Mouse (Mus musculus): ENCODE measurements around the gene Gm27027.

Gm27027 gene

DNA sequence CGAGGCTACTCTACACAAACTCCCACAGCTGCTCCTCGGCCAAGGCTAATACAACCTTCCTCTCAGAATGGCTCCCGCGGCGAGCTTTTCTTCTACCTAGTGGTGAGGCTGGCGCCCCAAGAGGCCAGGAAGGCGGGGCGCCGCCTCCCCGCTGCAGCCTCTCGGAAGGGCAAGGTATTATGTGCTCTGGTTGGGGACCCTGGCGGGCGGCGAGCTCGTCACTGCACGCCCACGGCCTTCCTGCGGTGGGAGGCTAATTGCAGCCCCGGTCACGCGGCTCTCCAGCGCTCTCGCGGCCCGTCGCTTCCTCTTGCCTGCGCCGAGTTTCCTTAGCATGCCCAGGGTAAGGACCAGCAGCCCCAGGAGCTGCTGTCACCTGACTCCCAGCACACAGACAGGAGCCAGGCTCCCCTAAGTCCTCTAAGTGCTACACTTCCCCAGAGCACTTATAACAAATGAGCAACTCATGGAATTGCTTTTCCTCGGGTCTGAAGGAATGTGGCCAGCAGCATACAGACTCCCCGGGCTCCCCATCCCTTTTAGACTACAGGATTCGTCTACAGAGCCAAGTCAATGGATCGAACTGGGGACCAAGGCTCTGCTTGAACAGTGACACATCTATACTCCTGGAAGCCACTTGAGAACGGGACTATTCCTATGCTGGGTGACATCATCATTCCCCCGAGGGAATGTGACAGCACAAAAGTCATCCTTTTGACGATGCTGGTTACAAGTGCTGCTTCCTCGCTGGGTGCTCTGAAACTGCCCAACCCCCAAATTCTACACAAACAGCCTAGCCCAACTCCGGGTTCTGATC lies 19.5 kb downstream of the Gm27027 start:
- peak; percentile 76 for DNase-seq (ENCODE audit: inconsistent ontology term)

DNA sequence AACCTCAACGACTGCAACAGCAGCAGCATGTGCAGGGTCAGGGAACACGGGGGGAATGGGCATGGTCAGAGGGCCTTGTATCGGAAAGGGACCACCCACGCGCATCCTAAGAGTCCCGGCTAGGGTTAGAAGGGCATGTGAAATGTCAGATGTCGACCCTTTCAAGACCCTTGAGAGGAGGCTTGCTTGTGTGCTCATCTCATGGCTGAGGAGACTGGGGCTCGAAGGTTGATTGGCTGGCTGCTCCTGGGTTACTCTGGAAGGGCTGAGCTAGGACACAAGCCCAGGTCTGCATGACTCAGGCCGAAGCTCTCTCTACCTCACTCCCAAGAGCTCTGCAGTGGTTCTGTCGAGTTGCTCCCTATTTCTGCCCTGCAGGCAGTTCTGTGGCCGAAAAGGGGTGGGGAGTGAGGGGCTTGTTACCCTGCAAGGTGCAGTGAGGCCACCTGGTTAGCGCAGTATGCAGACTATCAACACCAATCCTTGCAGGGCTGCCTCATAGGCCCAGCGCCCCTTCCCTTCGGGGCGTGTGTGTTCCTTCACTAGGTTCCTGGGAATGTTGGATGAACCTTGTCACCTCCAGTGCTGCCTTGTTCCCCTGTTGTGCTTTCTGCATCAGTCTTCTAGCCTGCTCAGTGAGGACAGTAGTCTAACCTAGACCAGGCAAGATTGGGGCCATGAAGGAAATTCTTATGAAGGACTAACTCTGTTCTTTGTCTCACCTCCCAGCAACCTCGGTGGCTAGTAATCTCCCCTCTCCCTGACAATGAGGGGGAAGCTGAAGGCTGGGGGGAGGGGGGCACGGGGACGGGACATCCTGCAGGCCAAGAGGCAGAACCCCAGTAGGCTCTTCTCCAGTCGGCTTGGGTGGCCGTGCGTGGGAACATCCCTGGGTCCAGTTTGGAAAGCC lies 20.4 kb downstream of the Gm27027 start:
- DNase-seq (ENCODE audit: inconsistent ontology term), result no peak

DNA sequence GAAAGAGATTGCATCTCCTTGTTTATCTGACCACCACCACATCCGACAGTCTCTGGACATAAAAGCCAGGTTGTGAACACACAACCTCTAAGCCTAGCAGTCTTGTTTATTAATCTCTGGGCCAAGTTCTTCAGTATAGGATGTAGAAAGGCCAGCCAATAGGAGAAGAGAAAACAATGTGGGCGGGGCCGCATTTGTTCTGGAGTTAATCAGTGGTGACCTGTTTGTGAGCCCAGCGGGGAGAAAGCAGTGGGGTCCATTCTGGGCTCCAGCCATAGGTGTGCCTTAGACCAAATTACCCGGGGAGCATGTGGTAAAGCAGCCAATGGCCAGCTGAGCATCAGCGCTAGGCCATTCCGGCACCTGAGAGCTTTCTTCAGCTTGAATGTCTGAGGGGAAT lies 21.1 kb downstream of the Gm27027 start:
- DNase-seq (ENCODE audit: inconsistent ontology term), result no peak

DNA sequence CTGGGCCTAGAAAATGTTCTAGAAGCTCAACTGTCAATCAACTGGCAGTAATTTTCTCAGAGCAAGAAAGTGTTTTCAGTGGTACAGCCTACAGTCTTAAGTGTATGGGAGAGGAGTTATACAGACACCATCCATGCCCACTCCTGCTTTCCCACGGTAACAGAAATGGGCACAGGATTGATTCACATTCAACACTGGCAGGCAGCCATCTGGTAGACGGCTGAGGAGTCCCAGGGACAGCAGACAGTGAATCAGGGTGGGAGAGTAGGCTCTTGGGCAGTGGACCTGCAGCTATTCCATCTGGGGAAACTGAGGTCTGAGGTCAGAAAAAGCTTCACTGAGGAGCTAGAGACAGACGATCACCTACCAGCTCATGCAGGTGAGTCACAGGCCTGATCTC lies 24.5 kb downstream of the Gm27027 start:
- no peak for DNase-seq (ENCODE audit: inconsistent ontology term)

DNA sequence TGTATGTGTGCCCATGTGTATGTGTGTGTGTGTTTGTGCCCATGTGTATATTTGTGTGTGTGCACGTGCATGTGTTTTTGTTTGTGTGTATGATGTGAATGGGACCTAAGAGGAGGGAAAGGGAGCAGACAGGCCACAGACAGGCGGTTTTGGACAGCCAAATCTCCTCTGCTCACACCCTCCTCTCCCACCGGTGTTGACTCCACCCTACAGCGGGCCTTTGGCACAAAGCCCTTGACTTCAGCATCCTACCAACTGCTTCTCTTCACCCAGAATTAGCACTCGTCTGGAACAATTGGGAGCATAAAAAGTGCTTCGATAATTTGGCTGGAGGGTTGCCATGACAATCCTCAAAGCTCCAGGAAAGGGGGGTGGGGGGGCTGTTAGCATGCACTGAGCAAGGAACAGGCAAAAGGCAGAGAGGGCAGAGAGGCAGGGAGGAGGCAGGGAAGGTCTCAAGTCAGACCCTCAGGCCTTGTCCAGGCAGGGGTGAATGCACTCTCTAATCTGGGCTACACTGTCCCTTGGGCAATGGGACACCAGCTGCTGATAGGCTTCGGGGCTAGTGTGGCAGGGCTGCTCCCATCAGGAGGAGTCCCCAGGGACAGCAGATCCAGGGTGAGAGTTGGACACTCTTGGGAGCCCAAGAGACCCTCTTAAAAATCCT lies 31.5 kb downstream of the Gm27027 start:
- no peak for DNase-seq (ENCODE audit: inconsistent ontology term)

DNA sequence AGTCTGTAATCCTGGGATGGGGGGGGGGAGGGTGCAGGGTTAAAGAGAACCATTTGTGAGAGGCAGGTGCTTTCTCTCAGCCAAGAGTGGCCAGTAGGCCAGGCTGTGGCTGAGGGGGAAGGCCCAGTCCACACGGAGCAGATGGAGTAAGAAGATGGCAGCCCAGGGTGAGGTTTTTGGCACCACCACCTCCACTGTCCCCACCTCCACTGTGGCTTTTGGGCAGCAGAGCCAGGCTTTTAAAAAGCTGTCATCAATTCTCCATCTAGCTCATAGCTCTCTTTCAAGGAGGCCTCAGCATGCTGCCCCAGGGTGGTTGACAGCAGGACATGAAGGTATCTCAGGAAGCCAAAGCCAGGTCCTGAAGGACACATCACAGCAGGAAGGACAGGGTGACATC lies 32.4 kb downstream of the Gm27027 start:
- DNase-seq (ENCODE audit: inconsistent ontology term), result no peak

DNA sequence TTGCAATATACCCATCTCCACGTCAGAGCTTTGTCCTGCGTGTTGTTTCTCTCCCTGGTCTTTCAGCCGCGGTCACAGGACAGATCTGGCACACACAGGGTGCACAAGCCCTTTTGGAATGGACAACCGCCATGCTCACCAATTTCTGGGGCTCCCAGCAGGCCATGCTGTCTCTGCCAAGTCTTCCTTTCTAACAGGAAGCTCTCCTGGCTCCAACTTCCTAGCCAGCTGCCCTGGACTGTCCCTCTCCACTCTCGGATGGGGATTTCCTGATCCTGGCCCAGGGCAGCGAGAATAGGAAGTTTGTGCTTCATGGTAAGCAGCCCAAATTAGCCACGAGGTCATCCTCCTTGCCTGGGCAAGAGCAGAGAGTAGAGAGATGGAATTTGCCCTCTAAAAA lies 34.4 kb downstream of the Gm27027 start:
- DNase-seq (ENCODE audit: inconsistent ontology term), result no peak

DNA sequence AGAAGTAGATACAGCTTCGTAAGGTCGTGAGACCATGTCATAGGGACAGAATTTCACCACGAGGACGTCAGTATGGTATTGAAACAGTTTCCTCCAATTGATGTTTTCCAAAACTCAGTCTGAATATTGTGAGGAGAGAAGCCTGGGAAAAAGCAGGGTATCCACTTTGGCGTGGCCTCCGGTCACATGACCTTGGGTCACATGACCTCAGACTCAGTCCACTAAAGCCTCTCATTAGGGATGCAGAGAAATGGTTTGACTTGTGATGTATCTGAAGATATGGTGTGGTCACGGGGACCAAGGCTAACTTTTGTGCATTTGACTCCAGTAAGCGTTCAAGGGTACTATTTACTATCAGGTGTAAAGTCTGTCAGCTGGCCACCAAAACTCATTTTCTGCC lies 36.8 kb downstream of the Gm27027 start:
- no peak for DNase-seq (ENCODE audit: inconsistent ontology term)

DNA sequence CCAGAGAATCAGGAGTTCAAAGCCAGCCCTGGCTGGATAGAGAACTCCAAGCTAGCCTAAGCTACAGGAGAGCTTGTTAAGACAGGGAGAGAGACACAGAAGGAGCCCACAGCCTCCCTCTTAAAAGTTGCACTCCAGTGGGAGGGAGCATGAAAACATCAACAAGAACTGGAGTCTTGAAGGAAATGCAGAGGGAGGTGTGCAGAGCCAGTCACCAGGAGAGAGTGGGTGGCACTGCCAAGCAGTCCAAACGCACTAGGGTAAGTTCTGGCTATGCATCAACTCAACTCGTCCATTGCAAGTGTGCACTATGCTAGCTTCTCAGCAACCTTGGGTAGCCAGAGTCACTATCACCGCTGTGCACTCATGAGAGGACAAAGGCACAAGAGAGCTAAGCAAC lies 37.9 kb downstream of the Gm27027 start:
- no peak for DNase-seq (ENCODE audit: inconsistent ontology term)

DNA sequence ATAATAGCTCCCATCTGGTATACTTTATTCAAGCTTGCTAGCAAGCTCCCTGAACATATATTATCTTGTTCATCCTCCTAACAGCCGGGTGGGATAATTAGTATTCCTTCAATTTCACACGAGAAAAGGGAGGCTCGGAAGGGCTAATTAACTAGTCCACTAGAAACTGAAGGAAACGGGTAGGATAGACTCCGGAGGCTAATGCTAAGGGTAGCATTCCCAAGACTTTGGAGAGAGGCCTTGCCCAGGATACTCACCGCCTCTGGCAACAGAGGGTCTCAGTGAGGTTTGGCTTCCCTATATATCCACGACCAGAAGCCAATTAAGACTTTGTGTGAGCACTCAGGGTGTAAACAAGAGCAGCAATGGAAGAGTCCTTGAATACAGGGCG lies 38.4 kb downstream of the Gm27027 start:
- DNase-seq (ENCODE audit: inconsistent ontology term), result no peak

DNA sequence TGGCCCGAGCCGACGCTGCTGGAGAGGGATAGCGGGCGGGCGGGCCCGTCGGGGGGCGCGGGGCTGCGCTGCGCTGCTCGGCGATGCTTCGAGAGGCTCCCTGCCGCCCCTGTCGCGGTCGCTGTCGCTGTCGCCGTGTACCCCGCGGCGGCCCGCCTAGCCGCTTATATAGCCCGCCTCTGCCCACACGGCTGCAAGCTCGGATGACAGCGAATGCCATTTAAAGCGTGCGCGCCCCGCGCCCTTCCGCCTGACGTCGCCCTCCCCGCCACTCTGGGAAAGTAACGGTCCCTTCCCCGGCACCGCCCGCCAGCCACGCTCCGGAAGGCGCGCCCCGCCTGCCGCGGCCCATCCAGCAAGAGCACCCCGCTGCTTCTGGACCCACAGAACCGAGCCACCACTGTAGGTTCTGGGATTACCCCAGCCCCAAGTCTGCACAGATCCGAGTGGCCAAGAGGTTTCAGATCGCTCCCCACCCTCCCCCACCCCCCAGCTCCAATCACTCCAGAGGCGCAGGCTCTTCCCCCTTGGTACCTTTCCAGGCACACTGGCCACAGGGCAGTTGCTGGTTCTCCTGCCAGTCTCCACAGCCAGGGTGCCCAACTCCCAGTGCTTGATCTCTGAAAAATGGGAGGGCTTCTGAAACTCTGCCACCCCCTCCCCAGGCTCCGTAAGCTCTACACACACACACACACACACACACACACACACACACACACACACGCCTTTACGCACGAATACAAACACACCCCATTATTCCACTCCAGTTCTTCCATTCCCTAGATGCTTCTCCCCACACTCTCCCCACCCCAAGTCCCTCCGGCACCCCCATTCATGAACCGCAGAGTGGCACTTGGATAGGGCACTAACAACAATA lies 39.0 kb downstream of the Gm27027 start, which contains the start of gene Gm13889:
Gene Gm13889, minus strand, starts transcription at position 294 of the 877 bp plus-strand sequence.
- DNase-seq (ENCODE audit: inconsistent ontology term), result peak; percentile 81

DNA sequence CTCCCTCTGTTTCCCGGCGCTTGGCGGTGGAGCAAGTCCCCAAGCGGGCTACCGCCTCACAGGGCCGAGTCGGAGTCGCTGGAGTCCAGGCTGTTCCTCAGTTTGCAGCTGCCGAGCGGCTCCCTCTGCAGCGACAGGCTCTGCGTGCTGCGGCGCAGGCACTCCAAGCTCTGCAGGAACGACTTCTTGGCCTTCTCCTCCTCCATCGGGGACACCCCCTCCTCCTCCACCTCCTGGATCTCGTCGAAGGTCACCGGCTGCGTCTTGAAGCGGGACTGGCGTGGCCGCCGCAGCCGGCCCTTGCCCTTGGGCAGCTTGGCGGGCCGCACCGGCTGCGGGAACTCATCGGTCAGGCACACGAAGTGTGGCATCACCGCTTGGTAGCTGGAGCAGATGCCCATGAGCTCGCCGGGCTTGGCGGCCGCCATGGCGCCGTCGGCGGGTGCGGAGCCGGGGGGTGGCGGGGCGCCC lies 39.8 kb downstream of the Gm27027 start:
- DNase-seq (ENCODE audit: inconsistent ontology term), result peak; percentile 65

DNA sequence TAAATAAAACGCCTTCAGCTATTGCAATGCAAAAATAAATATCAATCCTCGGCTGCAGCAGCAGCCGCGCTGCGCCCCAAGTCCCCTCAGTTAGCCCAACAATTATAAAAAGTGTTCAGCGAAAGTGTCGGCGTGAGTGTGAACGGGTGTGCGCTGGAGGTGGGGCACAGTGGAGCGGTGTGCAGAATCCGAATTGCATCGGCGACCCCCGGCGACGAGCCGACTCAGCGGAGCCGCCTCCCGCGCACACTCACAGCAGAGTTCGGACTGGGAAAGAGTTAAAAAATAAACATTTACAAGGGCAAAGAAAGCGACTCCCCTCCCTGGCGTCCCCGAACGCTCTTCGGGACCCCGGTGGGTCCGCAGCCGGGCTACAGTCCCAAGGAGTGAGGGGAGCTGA lies 40.3 kb downstream of the Gm27027 start:
- no peak for DNase-seq (ENCODE audit: inconsistent ontology term)

DNA sequence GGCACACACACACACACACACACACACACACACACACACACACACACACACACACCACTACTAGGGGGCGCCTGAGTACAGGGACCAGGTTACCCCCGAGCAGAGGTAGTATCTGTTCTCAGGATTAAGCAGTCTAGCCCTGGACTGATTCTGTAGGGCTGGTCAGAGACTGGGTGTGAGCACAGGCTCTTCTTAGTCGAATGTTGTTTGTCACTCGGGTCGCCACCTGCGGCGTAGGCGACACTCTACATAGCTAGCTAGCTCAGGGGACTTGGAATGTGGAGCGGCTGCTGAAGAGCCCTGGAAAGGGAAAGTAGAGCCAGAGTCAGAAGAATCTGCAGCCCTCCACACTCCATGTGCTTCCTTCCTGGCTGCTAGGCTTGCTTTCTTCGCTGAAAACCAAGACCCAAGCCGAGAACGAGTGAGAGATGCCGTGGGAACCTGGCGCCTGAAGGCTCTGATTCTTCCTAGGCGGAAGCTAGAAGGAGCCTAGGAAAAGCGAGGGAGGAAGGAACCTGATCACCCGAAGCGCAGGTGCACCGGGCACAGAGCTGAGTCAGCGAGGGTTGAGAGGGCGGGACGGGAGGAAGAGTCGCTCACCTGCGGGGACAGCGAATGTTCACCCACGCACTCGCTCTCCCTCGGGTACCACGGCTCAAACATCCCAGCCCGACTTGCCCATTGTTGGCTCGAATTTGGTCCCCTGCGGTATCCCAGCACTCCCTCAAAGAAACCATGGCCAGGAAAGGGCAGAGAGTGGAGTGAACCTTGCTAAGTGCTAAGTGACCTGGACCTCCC lies 41.2 kb downstream of the Gm27027 start:
- peak; percentile 44 for DNase-seq (ENCODE audit: inconsistent ontology term)

DNA sequence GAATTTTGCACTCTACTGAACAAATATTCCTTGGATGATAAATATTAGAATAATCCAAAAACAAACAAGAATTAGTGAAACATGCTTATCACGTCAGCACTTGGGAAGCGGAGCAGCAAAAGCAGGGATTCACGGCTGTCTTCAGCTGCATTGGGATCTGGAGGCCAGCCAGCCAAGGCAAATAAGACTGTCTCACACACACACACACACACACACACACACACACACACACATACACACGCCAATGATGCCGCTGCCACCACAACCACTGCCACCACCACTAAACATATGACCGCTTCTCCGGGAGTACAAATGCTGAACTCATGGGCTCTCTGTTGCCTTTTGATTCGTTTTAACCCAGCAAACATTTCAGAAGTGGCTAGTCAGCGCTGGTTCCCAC lies 42.4 kb downstream of the Gm27027 start:
- DNase-seq (ENCODE audit: inconsistent ontology term), result no peak

DNA sequence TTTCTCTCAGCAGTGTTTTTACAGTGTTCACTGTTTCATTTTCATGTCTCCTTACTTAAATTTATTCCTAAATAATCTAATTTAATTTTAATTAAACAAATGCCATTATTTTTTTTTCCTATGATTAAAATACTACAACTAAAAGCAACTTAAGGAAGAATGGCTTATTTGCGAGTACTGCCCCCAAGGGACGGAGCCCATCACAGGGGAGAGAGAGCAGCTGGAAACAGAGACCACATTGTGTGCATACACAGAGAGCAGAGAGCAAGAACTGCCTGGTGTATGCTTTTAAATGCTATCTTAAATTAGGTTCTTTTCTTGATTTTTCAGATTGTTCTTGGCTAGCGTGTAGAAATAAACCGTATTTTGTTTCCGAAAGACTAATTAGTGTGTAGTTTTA lies 49.2 kb downstream of the Gm27027 start:
- DNase-seq (ENCODE audit: inconsistent ontology term), result no peak

DNA sequence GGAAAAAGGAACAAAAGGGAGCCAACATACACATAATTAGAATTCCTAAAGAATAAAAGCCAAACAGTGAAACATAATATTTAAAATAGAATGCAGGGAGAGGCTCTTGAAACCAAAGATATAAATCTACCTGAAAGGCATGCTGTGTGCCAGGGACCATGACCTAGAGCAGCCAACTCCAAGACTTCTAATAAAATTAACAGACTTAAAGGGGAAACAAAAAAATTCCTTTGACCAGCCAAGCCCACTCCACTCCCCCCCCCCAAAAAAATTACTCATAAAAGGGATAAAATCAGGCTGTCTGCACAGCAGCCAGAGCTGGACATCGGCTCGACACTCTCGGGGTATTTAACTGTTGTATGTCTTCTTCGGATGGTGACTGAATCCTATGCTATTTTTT lies 51.3 kb downstream of the Gm27027 start:
- DNase-seq (ENCODE audit: inconsistent ontology term), result no peak

DNA sequence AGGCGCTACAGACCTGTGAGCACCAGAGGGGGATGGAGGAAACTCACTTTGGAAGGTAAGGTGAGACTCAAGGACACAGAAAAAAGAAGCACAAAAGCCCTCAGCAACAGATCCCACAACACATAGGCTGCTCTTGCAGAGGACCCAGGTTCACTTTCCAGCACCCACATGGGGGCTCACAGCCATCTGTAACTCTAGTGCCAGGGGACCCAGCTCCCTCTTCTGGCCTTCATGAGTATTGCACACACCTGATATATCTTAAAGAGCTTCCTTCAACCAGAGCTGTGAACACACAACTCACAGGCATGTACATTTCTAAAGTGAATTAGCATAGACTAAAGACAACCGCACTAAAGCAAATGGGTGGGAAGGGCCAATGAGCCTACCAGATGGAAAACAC lies 52.1 kb downstream of the Gm27027 start:
- DNase-seq (ENCODE audit: inconsistent ontology term), result no peak

DNA sequence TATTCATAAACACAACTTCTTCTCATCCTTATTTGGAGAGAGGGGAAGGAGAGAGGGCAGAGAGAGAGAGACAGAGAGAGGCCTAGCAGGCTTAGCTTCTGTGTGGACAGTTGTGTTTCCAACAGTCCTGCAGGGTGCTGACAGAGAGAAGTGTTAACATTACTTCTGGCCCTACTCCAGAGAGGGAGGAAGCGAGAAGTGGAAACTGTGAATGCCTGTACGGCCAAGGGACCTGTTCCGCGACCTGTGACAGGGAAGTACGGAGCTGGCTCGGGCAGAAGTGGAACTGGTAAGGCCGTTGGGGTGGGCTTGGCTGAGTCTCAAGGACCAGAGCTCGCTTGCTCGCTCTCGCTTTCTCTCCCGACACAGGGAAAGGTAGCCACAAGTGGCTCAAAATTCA lies 54.5 kb downstream of the Gm27027 start:
- DNase-seq (ENCODE audit: inconsistent ontology term), result no peak

DNA sequence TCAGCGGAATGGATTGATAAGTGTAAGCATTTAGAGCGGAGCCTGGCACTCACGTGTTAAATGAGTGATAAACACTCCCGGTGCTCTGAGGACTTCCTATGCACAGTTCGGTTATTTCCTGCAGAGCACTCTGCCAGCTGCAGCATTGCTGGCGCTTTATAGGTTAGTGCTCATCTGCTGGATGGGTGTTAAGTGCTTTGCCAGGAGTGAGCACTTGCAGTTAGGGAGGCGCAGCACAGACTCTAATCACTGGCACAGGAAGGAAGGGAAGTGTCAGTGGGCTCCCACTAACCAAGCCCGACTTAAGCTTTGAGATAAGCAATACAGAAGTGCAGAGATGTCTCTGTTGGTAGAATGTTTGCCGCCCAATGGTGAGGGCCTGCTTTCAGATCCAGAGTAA lies 57.6 kb downstream of the Gm27027 start:
- no peak for DNase-seq (ENCODE audit: inconsistent ontology term)

Data from Muller cell, postnatal 12 days (primary cell).